Mouse (Mus musculus): ENCODE results near the gene 9230112D13Rik. TPM values are rescaled to one million over a fixed set of nuclear protein-coding genes. Genes with fewer than 3 reads are reported as not detected.

9230112D13Rik gene
- polyA plus RNA-seq, 1 experiment from 2014 or later: not detected

DNA sequence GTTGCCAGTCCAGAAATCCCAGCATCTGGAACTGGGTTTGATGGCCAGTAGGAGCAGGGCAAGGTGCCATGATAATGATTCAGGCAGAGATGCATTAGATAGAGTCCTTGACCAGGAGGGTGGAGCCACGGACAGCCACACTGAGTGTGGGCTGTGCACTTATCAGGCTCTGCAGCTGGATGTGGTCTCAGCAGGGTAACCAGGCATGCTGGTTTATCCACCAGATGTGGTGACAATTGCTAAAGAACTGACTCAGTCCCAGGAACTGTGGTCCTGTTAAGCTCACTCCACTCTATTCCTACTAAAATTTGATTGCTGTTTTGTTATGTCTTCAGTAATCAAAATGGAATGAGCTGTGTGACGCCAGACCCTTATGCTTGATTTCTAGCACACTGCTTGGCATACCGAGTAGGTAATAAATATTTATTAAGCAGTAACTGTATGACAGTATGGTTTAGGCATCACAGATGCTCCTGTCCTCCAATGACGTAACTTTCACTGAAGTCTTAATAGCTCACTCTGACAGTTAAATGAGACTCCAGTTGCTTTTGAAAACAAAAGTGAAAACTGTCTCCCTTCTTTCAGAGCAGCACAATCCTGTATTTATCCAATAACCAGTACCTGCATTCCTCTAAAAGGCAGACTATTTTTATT lies 14.3 kb downstream of the 9230112D13Rik start:
- Histone ChIP-seq H3K4me2 (replicated peaks) (no peak overlapping the region), H3K9ac (no peak overlapping the region), H3K9me3 (no peaks in the 10 kb centered on the region), H3K27ac (peak overlapping the region; percentile 33), H3K36me3 (no peaks in the 10 kb centered on the region), H3K4me3 (replicated peaks) (no peak overlapping the region), H3K27me3 (replicated peaks) (no peaks in the 10 kb centered on the region), H3K4me1 (replicated peaks) (peaks cover 9% of the 10 kb centered on the region; the same call in 1 of the 2 replicates)
- no peak for ATAC-seq
- WGBS: 27% methylated on average over 4 of the region's 4 CpGs

- WGBS: 54% methylated on average over 7 of the region's 7 CpGs
- ATAC-seq: peak; percentile 45
- Histone ChIP-seq H3K9ac (no peak overlapping the region), H3K9me3 (no peaks in the 10 kb centered on the region), H3K4me3 (replicated peaks) (no peak overlapping the region), H3K4me1 (replicated peaks) (peaks cover 10% of the 10 kb centered on the region; the same call in 1 of the 2 replicates), H3K27me3 (replicated peaks) (no peaks in the 10 kb centered on the region), H3K4me2 (replicated peaks) (no peak overlapping the region), H3K36me3 (no peaks in the 10 kb centered on the region), H3K27ac (no peak overlapping the region)
Measured at GRCm38 (mm10) chr14:34505309-34505708, 17.3 kb downstream of the 9230112D13Rik start.

GRCm38 (mm10) chr14:34504377-34504776 lies 18.2 kb downstream of the 9230112D13Rik start:
- H3K9me3 ChIP-seq: no peaks in the 10 kb centered on the region
- no peaks in the 10 kb centered on the region for H3K27me3 ChIP-seq (replicated peaks)
- H3K27ac ChIP-seq: no peak overlapping the region
- 89% methylated on average over 5 of the region's 5 CpGs for WGBS
- H3K4me3 ChIP-seq (replicated peaks): no peak overlapping the region
- no peak overlapping the region for H3K9ac ChIP-seq
- no peak for ATAC-seq
- H3K36me3 ChIP-seq: no peaks in the 10 kb centered on the region
- no peak overlapping the region for H3K4me2 ChIP-seq (replicated peaks)
- H3K4me1 ChIP-seq (replicated peaks): peaks cover 20% of the 10 kb centered on the region; the same call in 1 of the 2 replicates

DNA sequence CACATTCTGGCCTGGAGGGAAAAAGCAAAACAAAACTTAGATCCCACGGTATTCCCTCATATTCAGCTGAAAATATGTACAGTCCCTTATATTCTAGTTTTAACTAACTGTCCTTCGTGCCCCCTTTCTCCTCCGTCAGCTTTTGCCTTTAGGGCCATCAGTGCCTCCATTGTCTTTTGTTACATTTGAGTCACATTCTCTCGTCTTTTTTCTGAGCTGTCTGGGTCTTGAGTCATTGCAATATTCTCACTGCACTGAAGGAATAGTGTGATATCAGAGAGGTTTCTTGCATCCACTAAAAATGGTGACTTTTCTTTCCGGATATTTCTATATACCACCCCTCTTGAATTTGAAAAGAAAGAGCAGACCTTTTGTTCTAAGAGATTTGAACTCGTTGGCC lies 18.8 kb downstream of the 9230112D13Rik start:
- no peak overlapping the region for H3K4me3 ChIP-seq (replicated peaks)
- no peak for ATAC-seq
- peaks cover 18% of the 10 kb centered on the region; the same call in 1 of the 2 replicates for H3K4me1 ChIP-seq (replicated peaks)
- 56% methylated on average over 6 of the region's 6 CpGs for WGBS
- H3K27ac ChIP-seq: no peak overlapping the region
- no peaks in the 10 kb centered on the region for H3K36me3 ChIP-seq
- no peak overlapping the region for H3K9ac ChIP-seq
- 0 out of 2 replicates have a peak overlapping the region, but pooled peaks have one; percentile 64 for H3K4me2 ChIP-seq (replicated peaks)
- no peaks in the 10 kb centered on the region for H3K27me3 ChIP-seq (replicated peaks)
- no peaks in the 10 kb centered on the region for H3K9me3 ChIP-seq

DNA sequence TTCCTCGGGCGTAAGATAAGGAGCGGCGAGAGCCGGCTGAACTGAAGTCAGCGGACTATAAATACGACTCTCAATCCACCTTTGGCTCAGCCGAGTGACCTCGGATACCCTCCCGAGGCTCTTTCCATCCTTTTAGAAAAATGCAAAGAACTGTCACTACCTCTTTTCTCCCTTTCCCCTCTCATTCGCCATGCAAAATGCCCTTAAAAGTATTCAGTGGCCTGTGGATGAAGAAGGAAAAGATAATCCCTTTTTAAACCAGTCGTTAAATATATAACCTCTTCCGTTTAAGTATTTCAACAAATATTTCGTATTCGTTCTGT lies 19.3 kb downstream of the 9230112D13Rik start, which contains the start of gene Bmpr1a:
TSS of gene Bmpr1a (minus strand) at position 17 of the 323 bp plus-strand sequence.
- peak within 1 kb of the TSS; percentile 96 for H3K9ac ChIP-seq
- no peaks in the 10 kb centered on the region for H3K36me3 ChIP-seq
- ATAC-seq: no peak
- peaks cover 16% of the 10 kb centered on the region; the same call in 1 of the 2 replicates for H3K4me1 ChIP-seq (replicated peaks)
- H3K27ac ChIP-seq: peak within 1 kb of the TSS; percentile 97
- H3K9me3 ChIP-seq: no peaks in the 10 kb centered on the region
- no peaks in the 10 kb centered on the region for H3K27me3 ChIP-seq (replicated peaks)
- peak within 1 kb of the TSS; percentile 64 for H3K4me2 ChIP-seq (replicated peaks)
- H3K4me3 ChIP-seq (replicated peaks): peak within 1 kb of the TSS; percentile 90
- 6% methylated on average over 15 of the region's 15 CpGs for WGBS

DNA sequence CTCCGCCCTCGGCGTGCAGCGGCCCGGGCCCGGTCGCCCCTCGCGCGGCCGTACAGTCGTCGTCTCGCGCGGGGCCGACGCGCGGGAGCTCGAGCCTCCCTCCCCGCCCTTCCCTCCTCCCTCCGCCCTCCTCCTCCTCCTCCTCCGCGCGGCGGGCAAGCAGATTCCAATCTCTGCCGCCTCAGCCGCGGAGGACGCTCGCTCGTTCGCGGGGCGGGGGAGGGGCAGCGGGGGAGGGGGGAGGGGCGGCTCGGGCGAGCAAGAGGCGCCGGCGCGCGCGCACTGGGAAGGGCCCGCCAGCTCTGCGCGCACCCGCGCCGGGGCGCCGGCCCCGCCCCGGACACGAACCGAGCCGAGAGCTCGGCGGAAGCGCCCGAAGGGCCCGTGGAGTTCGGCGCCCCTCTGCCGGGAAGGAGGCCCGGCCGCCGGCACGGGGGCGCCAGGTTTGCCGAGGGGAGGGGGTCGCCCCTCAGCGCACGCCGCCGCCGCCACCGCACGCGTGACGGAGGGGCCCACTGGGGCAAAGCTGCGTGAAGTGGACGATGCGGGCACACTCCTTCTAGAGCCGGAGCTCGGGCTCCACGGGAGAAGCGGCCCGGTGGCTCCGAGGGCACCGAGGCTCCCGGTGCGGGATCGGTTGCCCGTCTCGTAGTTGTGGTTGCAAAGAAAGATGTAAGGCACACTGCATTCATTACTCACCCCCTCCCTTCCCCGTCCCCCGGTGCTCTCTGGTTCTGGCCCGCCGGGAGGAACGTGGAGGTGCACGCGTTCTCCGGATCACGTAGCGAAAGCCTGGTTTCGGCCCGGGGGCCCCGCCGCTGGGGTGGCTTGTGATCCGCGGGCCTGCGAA lies 19.9 kb downstream of the 9230112D13Rik start:
- no peaks in the 10 kb centered on the region for H3K27me3 ChIP-seq (replicated peaks)
- H3K36me3 ChIP-seq: no peaks in the 10 kb centered on the region
- peak overlapping the region; percentile 64 for H3K4me2 ChIP-seq (replicated peaks)
- ATAC-seq: peak; percentile 91
- H3K4me3 ChIP-seq (replicated peaks): peak overlapping the region; percentile 90
- peak overlapping the region; percentile 97 for H3K27ac ChIP-seq
- under 1% methylated on average over 98 of the region's 115 CpGs for WGBS
- H3K9ac ChIP-seq: peak overlapping the region; percentile 96
- peaks cover 13% of the 10 kb centered on the region; the same call in 1 of the 2 replicates for H3K4me1 ChIP-seq (replicated peaks)
- no peaks in the 10 kb centered on the region for H3K9me3 ChIP-seq

DNA sequence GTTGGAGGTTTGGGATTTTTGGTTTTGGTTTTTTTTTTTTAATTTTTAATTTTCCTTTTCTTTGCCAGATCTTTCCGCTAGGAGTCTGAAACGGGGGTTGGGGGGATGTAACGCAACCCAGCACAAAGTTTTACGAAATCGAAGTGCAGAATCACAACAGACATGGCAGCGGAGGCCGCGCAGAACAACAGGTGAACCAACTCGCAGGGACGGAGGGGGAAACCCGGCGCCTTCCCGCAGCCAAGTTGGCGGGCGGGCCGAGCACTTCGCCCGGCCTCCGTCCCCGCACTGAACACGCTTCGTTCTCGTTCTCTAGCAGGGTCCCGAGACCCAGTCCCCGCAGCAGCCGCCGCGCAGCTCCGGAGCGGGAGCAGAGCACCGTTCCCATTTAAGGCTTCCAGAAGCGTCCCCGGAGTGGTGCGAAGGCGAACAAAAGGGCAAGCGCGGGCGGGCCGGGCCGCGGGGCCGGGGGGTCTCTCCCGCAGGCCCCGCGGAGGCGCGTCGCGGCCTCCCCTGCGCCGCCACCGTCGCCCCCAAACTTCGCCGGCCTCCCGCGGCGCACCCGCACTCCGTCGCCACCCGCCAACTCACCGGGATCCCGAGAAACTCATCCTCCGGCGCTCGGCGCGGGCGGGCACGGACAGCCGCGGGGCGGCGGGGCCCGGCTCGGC lies 20.7 kb downstream of the 9230112D13Rik start:
- peak overlapping the region; percentile 96 for H3K9ac ChIP-seq

DNA sequence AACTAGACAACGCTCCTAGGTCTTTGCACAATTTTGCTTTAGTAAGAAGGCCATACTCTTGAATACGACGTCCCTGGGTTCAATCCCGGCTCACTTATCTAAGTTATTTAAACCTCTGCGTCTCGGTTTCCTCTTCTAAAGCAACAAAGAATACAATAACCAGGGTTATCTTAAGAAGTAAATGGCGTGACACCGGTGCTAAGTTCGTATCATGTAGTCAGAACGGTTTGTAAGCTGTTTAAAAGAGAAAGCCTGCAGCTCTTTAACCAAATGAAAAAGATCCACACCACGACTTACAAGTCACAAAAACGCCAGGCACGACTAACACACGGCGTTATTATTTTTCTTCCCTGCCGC lies 21.2 kb downstream of the 9230112D13Rik start:
- Histone ChIP-seq H3K4me3 (replicated peaks) (peak overlapping the region; percentile 90), H3K36me3 (no peaks in the 10 kb centered on the region), H3K27me3 (replicated peaks) (no peaks in the 10 kb centered on the region), H3K4me2 (replicated peaks) (peak overlapping the region; percentile 64), H3K9ac (peak overlapping the region; percentile 96), H3K4me1 (replicated peaks) (peaks cover 13% of the 10 kb centered on the region; the same call in 1 of the 2 replicates), H3K27ac (peak overlapping the region; percentile 97), H3K9me3 (no peaks in the 10 kb centered on the region)
- no peak for ATAC-seq
- WGBS: under 1% methylated on average over 16 of the region's 16 CpGs

More for the DNA sequence above, 20.7 kb downstream of the 9230112D13Rik start:
- Histone ChIP-seq H3K27ac (peak overlapping the region; percentile 97), H3K36me3 (no peaks in the 10 kb centered on the region), H3K4me3 (replicated peaks) (peak overlapping the region; percentile 90), H3K27me3 (replicated peaks) (no peaks in the 10 kb centered on the region), H3K4me1 (replicated peaks) (peaks cover 13% of the 10 kb centered on the region; the same call in 1 of the 2 replicates), H3K4me2 (replicated peaks) (peak overlapping the region; percentile 64), H3K9me3 (no peaks in the 10 kb centered on the region)
- peak; percentile 41 for ATAC-seq
- under 1% methylated on average over 76 of the region's 77 CpGs for WGBS

- Histone ChIP-seq H3K4me1 (replicated peaks) (peaks cover 11% of the 10 kb centered on the region; the same call in 1 of the 2 replicates), H3K27ac (no peak overlapping the region), H3K27me3 (replicated peaks) (no peaks in the 10 kb centered on the region), H3K9me3 (no peaks in the 10 kb centered on the region), H3K36me3 (no peaks in the 10 kb centered on the region), H3K4me2 (replicated peaks) (peak overlapping the region; percentile 46), H3K9ac (no peak overlapping the region), H3K4me3 (replicated peaks) (0 out of 2 replicates have a peak overlapping the region, but pooled peaks have one; percentile 9)
- WGBS: 9% methylated on average over 4 of the region's 4 CpGs
- no peak for ATAC-seq
Measured at GRCm38 (mm10) chr14:34500309-34500708, 22.3 kb downstream of the 9230112D13Rik start.

DNA sequence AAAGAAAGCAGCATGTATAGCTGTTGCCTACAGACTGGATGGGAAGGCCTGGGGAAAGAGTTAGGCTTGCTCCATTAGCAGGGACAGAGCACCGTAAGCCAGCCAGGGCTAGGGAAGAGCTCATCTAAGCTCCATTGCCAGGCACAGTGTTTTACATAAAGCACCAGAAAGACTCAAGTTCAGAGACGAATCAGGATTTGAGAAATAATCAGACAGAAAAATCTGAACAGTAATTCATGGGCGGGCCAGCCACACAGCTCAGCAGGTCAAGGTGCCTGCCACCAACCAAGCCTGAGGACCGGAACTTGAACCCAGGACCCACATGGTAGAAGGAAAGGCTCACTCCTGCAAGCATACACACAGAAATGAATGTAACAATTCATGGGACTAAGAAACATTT lies 22.9 kb downstream of the 9230112D13Rik start:
- Histone ChIP-seq H3K27me3 (replicated peaks) (no peaks in the 10 kb centered on the region), H3K4me3 (replicated peaks) (no peak overlapping the region), H3K9me3 (no peaks in the 10 kb centered on the region), H3K9ac (no peak overlapping the region), H3K4me1 (replicated peaks) (peaks cover 11% of the 10 kb centered on the region; the same call in 1 of the 2 replicates), H3K27ac (no peak overlapping the region), H3K36me3 (no peaks in the 10 kb centered on the region), H3K4me2 (replicated peaks) (peak overlapping the region; percentile 46; the same call in 1 of the 2 replicates)
- no peak for ATAC-seq
- WGBS: 61% methylated on average over 4 of the region's 4 CpGs

- Histone ChIP-seq H3K9me3 (no peaks in the 10 kb centered on the region), H3K4me3 (replicated peaks) (no peak overlapping the region), H3K4me1 (replicated peaks) (peaks cover 11% of the 10 kb centered on the region; the same call in 1 of the 2 replicates), H3K4me2 (replicated peaks) (no peak overlapping the region), H3K36me3 (no peaks in the 10 kb centered on the region), H3K27me3 (replicated peaks) (no peaks in the 10 kb centered on the region), H3K9ac (no peak overlapping the region), H3K27ac (no peak overlapping the region)
- no peak for ATAC-seq
- WGBS: 66% methylated on average over 3 of the region's 3 CpGs
Measured at GRCm38 (mm10) chr14:34497346-34497745, 25.3 kb downstream of the 9230112D13Rik start.

DNA sequence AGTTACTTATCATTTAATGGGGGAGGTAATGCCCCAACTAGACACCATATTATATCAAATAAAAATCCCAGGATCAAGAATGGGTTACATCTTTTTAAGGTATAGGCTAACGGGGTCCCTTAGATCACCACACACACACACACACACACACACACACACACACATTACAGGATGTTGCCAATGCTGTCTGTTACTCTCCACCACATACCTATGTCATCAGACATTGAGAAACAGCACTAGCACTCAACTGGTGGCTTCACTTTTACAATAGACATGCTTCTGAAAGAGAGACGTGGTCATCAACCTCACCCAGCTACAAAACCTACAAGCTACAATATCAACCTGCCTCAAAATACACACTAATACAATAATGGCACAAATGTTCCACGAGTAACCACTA lies 28.9 kb downstream of the 9230112D13Rik start:
- no peak for ATAC-seq
- 84% methylated on average over 3 of the region's 3 CpGs for WGBS
- Histone ChIP-seq H3K9ac (no peak overlapping the region), H3K27me3 (replicated peaks) (no peaks in the 10 kb centered on the region), H3K27ac (no peak overlapping the region), H3K4me3 (replicated peaks) (no peak overlapping the region), H3K9me3 (no peaks in the 10 kb centered on the region), H3K4me2 (replicated peaks) (no peak overlapping the region), H3K4me1 (replicated peaks) (peaks cover 6% of the 10 kb centered on the region; the same call in 1 of the 2 replicates), H3K36me3 (no peaks in the 10 kb centered on the region)

Measured in intestine, embryonic 15.5 days (tissue).